Mouse (Mus musculus) erythroblast, embryonic 14.5 days (primary cell): ENCODE data around the gene Lsm2. TPM values are rescaled to one million over a fixed set of nuclear protein-coding genes. Genes with fewer than 3 reads are reported as not detected.

Experiments
- H3K27me3 ChIP-seq: 2 replicates; pipeline ENCODE4 v1.6.1; 2012; ENCODE audit warnings: inconsistent platforms; ENCODE audit not compliant: control insufficient read depth
- H3K36me3 ChIP-seq: 2 replicates; pipeline ENCODE4 v1.6.1; 2012; ENCODE audit warnings: mild to moderate bottlenecking, inconsistent platforms; ENCODE audit not compliant: control insufficient read depth
- H3K4me1 ChIP-seq: 2 replicates; pipeline ENCODE4 v1.6.1; 2012; ENCODE audit warnings: inconsistent platforms; ENCODE audit not compliant: control insufficient read depth
- H3K4me3 ChIP-seq: replicated peaks from 2 replicates; pipeline ENCODE3; 2012; ENCODE audit warnings: moderate library complexity, mild to moderate bottlenecking, inconsistent platforms
- H3K9me3 ChIP-seq: 2 replicates; pipeline ENCODE4 v1.6.1; 2012; ENCODE audit warnings: low read length, inconsistent platforms, mixed read lengths; ENCODE audit not compliant: control insufficient read depth
- GATA1 ChIP-seq: IDR thresholded peaks from 2 replicates; pipeline ENCODE4 v1.6.1; 2012; ENCODE audit warnings: low read length, inconsistent platforms, mixed read lengths
- TAL1 ChIP-seq: IDR thresholded peaks from 3 replicates; pipeline ENCODE4 v1.6.1; 2012; ENCODE audit warnings: low read length, inconsistent platforms, mixed read lengths
- polyA plus RNA-seq: library from polyadenylated mRNA; stranded (reverse); fragments of >175 nt; gene quantifications from 2 replicates; pipeline ENCODE4 v1.2.3, GENCODE M21; 2012

The Lsm2 gene
- polyA plus RNA-seq, 1 experiment: 15.9 TPM

DNA sequence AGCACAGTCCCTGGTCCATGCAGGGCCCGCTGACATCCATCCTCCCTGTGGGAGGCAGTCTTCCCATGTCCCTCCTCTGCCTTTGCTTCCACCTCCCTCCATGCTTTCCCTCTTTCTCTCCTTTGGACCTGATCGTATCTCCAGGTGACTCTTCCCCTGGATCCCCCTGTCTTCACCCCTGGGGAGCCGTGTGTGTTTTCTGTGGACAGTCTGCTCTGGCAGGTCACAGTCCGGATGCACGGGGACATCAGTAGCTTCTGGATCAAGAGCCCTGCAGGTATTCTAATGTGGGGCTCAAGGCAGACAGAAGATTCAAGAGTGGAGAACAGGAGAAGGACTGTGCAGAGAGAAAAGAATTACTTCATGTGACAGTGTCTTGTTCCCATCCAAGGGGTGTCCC lies 41.6 kb downstream of the Lsm2 start:
- Histone ChIP-seq H3K27me3 (peaks cover 2% of the 10 kb centered on the region; the same call in 1 of the 2 replicates), H3K4me1 (peaks cover 57% of the 10 kb centered on the region), H3K9me3 (no peaks in the 10 kb centered on the region), H3K36me3 (no peaks in the 10 kb centered on the region), H3K4me3 (no peak overlapping the region)
- TF ChIP-seq TAL1 (no peak), GATA1 (no peak)

DNA sequence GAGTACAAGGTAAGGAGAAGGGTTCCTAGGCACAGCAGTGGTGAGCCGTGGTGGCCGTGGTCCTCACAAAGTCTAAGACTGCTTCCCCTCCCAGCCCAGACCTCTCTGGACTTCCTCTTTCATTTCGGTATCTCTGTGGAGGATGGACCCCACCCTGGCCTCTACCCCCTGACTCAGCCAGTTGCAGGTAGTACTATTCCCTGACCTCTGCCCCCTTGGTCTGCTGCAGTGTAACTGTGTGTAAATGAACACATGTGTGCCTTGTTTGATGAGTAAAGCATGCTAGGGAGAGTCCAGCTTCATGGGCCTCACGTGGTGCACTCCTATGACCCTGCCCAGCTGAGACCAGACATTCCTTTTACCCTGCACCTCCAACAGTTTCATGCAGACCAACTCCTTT lies 42.1 kb downstream of the Lsm2 start:
- TF ChIP-seq TAL1: no peak
- no peak for TF ChIP-seq GATA1
- H3K4me1 ChIP-seq: peaks cover 58% of the 10 kb centered on the region
- H3K9me3 ChIP-seq: no peaks in the 10 kb centered on the region
- H3K4me3 ChIP-seq: no peak overlapping the region
- peaks cover 2% of the 10 kb centered on the region; the same call in 1 of the 2 replicates for H3K27me3 ChIP-seq
- H3K36me3 ChIP-seq: no peaks in the 10 kb centered on the region

DNA sequence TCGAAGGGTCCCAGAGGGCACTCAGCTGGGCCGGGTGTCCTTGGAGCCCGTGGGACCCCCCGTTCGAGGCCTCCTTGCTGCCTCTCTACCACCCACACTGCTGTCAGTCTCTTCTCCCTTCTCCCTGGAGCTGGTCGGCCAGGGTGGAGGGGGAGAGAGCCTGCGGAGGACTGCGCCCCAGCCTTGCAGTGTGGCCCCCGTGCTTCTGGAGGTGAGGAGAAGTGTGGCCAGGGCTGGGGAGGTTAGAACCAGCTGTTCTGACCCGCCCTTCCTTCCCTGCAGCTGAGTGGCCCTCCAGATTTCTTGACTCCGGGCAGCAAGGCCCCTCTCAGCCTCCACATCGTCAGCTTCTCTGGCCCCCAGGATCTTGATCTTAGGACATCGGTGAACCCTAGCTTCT lies 42.6 kb downstream of the Lsm2 start:
- Histone ChIP-seq H3K9me3 (no peaks in the 10 kb centered on the region), H3K4me3 (no peak overlapping the region), H3K36me3 (no peaks in the 10 kb centered on the region), H3K4me1 (peaks cover 58% of the 10 kb centered on the region), H3K27me3 (peaks cover 2% of the 10 kb centered on the region; the same call in 1 of the 2 replicates)
- TF ChIP-seq TAL1 (no peak), GATA1 (no peak)

- no peak overlapping the region for H3K4me3 ChIP-seq
- H3K36me3 ChIP-seq: no peaks in the 10 kb centered on the region
- H3K9me3 ChIP-seq: no peaks in the 10 kb centered on the region
- H3K27me3 ChIP-seq: peaks cover 2% of the 10 kb centered on the region; the same call in 1 of the 2 replicates
- H3K4me1 ChIP-seq: peaks cover 63% of the 10 kb centered on the region
- TF ChIP-seq TAL1 (no peak), GATA1 (no peak)
Measured at GRCm38 (mm10) chr17:35024691-35025488, 43.2 kb downstream of the Lsm2 start.

GRCm38 (mm10) chr17:35026206-35026605 lies 44.5 kb downstream of the Lsm2 start:
- no peak overlapping the region for H3K4me3 ChIP-seq
- peaks cover 2% of the 10 kb centered on the region; the same call in 1 of the 2 replicates for H3K27me3 ChIP-seq
- no peak for TF ChIP-seq TAL1
- no peak for TF ChIP-seq GATA1
- H3K36me3 ChIP-seq: no peaks in the 10 kb centered on the region; the same call in 1 of the 2 replicates
- H3K9me3 ChIP-seq: no peaks in the 10 kb centered on the region
- peaks cover 60% of the 10 kb centered on the region for H3K4me1 ChIP-seq

- peaks cover 2% of the 10 kb centered on the region; the same call in 1 of the 2 replicates for H3K27me3 ChIP-seq
- TF ChIP-seq TAL1 (no peak), GATA1 (no peak)
- H3K36me3 ChIP-seq: no peaks in the 10 kb centered on the region; the same call in 1 of the 2 replicates
- H3K4me1 ChIP-seq: peaks cover 60% of the 10 kb centered on the region
- H3K9me3 ChIP-seq: no peaks in the 10 kb centered on the region
- H3K4me3 ChIP-seq: no peak within 1 kb of the TSS
Measured at GRCm38 (mm10) chr17:35027277-35028068, 45.8 kb downstream of the Lsm2 start, which contains the start of gene Sapcd1. Gene Sapcd1, minus strand, starts transcription at chr17:35028016.

DNA sequence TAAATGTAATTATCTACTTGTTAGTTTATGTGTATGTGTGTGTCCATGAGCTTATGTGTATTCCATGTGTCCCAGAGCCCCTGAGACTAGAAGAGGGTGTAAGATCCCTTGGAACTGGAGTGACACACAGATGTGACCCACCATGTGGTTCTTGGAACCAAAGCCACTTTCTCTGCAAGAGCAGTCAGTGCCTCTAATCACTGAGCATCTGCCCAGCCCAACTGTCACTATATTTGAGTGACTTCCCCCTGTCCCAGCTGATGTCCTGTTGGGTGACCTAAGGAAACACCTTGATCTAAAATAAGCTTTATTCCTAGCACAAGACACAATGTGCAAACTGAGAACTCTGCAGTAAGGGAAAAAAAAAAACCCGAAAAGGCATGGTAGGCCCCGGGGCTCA lies 46.7 kb downstream of the Lsm2 start:
- H3K27me3 ChIP-seq: peaks cover 2% of the 10 kb centered on the region; the same call in 1 of the 2 replicates
- H3K4me1 ChIP-seq: peaks cover 56% of the 10 kb centered on the region
- H3K36me3 ChIP-seq: no peaks in the 10 kb centered on the region; the same call in 1 of the 2 replicates
- no peaks in the 10 kb centered on the region for H3K9me3 ChIP-seq
- TF ChIP-seq TAL1 (no peak), GATA1 (no peak)
- H3K4me3 ChIP-seq: no peak overlapping the region

DNA sequence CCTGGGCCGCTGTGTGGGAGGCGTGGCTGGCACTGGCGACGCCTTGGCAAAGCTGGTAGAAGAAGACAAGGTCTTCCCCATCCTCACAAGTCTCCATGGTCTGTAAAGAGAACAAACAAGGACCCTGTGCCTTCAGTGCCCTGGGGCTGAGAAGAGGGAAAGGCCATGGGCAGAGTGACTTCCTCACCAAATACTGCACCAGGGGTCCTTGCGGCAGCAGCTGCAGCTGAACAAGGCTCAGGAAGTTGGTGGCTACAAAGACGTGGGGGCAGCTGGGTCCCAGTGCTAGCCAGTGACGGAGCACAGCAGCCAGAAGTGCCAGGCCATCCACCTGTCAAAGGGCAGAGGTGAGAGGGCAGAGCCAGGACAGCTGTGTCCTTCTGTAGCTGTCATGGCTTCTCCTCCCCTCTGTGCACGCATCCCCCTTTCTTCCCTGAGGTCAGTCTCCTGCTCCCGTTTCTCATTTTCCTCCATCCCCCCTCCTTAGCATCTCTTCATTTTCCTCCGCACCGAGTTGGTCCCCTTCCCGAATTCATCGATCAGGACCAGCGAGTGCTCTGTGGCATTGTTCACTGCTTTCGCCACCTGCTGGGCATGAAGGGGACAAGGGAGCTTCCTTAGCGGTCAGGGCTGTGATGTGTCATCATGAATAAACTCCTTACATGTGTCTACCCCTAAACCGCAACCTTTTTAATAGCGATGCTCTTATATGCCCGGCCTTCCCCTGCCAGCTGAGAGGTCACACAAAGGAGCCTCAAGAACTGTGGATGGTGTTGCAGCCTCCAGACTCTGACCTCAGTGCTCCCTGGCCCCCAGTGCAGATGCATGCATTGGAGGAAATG lies 48.2 kb downstream of the Lsm2 start:
- H3K4me1 ChIP-seq: peaks cover 50% of the 10 kb centered on the region

More for the DNA sequence above, 48.2 kb downstream of the Lsm2 start:
- no peak overlapping the region for H3K4me3 ChIP-seq
- H3K27me3 ChIP-seq: no peaks in the 10 kb centered on the region
- no peak for TF ChIP-seq GATA1
- no peak for TF ChIP-seq TAL1
- no peaks in the 10 kb centered on the region for H3K9me3 ChIP-seq
- H3K36me3 ChIP-seq: no peaks in the 10 kb centered on the region; the same call in 1 of the 2 replicates
